In genomic region chr3:87618240-87618639, GRCm38 (mm10) we compare ENCODE assay signal across 8 mouse cellular contexts. TPM values are rescaled to one million over a fixed set of nuclear protein-coding genes. Genes with fewer than 3 reads are reported as not detected.
A peak's percentile ranks its signal among the peaks of the same experiment; 100 is the strongest.
DNase-seq lines count a peak whose midpoint lies in the region; ATAC-seq lines count a peak whose summit lies in the region.

No protein-coding gene starts in this region.

- peaks cover 21% of the 10 kb centered on the region for H3K4me1 ChIP-seq in forebrain, embryonic 11.5 days (replicated peaks; ENCODE audit: control insufficient read depth, insufficient read depth, low read length)
- H3K4me1 ChIP-seq in liver, embryonic 11.5 days (replicated peaks; ENCODE audit: control insufficient read depth, insufficient read depth, low read length), result peaks cover 22% of the 10 kb centered on the region

- no peaks in the 10 kb centered on the region for H3K27me3 ChIP-seq in forebrain, embryonic 11.5 days (ENCODE audit: control insufficient read depth, insufficient read depth, low read length)
- peaks cover 2% of the 10 kb centered on the region; the same call in 1 of the 2 replicates for H3K27me3 ChIP-seq in liver, embryonic 11.5 days (replicated peaks; ENCODE audit: control insufficient read depth, insufficient read depth, low read length)

- peak overlapping the region; percentile 78 for H3K4me3 ChIP-seq in forebrain, embryonic 11.5 days (ENCODE audit: low read depth, low read length)
- peak overlapping the region; percentile 67 for H3K4me3 ChIP-seq in liver, embryonic 11.5 days (ENCODE audit: low read depth, low read length)

- H3K4me2 ChIP-seq in forebrain, embryonic 11.5 days (ENCODE audit: low read depth, low read length, severe bottlenecking), result peak overlapping the region; percentile 78
- H3K4me2 ChIP-seq in liver, embryonic 11.5 days, result peak overlapping the region; percentile 88

- no peak for ATAC-seq in forebrain, embryonic 11.5 days (replicated peaks; ENCODE audit: low FRiP score)
- ATAC-seq in liver, embryonic 11.5 days (replicated peaks; ENCODE audit: low FRiP score), result no peak
- ATAC-seq in frontal cortex, adult (ENCODE audit: low TSS enrichment), result no peak

- DNase-seq in embryo, embryonic 10.5 days (ENCODE audit: low spot score), result peak; percentile 22
- DNase-seq in embryo, embryonic 9.5 days (ENCODE audit: extremely low spot score), result no peak
- DNase-seq in 3T3-L1 (ENCODE audit: low read depth, low spot score), result peak; percentile 37
- no peak for DNase-seq in forebrain, embryonic 11.5 days (ENCODE audit: low spot score)
- DNase-seq in liver, embryonic 11.5 days (ENCODE audit: low spot score), result no peak
- no peak for DNase-seq in thymus, postnatal 25 days
- no peak for DNase-seq in urinary bladder, postnatal 36 days (ENCODE audit: low spot score in 2 of 2)

- peak overlapping the region; percentile 87 for H3K9ac ChIP-seq in forebrain, embryonic 11.5 days (ENCODE audit: low read length)
- no peak overlapping the region for H3K9ac ChIP-seq in liver, embryonic 11.5 days (ENCODE audit: low read depth, low read length)

- 17% methylated on average over 3 of the region's 3 CpGs for WGBS in forebrain, embryonic 11.5 days
- 16% methylated on average over 3 of the region's 3 CpGs for WGBS in liver, embryonic 11.5 days

- H3K36me3 ChIP-seq in forebrain, embryonic 11.5 days (ENCODE audit: control insufficient read depth, insufficient read depth, low read length), result no peaks in the 10 kb centered on the region
- no peaks in the 10 kb centered on the region for H3K36me3 ChIP-seq in liver, embryonic 11.5 days (ENCODE audit: control insufficient read depth, insufficient read depth, low read length)

- H3K9me3 ChIP-seq in forebrain, embryonic 11.5 days (ENCODE audit: control insufficient read depth, low read length), result no peaks in the 10 kb centered on the region
- no peaks in the 10 kb centered on the region for H3K9me3 ChIP-seq in liver, embryonic 11.5 days (ENCODE audit: control insufficient read depth, low read length)

- no peak overlapping the region for H3K27ac ChIP-seq in forebrain, embryonic 11.5 days (ENCODE audit: low read depth, low read length)
- no peak overlapping the region for H3K27ac ChIP-seq in liver, embryonic 11.5 days (ENCODE audit: low read depth, low read length)

RNA-seq across cellular contexts. Expression of gene Arhgef11, which starts 0.9 kb away (rescaled TPM):
- polyA plus RNA-seq in forebrain, embryonic 11.5 days (2014; fragmentation: Nextera tagmentation; extraction: Ambion mirVana), result 17.3 and 20.1 TPM in 2 replicates
- 6.3 and 7.6 TPM in 2 replicates for polyA plus RNA-seq in liver, embryonic 11.5 days (2014; fragmentation: Nextera tagmentation; extraction: Ambion mirVana)

Comparison
In these comparisons a context has a peak if more than half of its experiments do, and no peak if none do; other contexts are left out.
1. DNase-seq: peak in embryo, embryonic 10.5 days (single experiment) and 3T3-L1 (single experiment); none in embryo, embryonic 9.5 days (single experiment), forebrain, embryonic 11.5 days (single experiment), liver, embryonic 11.5 days (single experiment), thymus, postnatal 25 days (single experiment) and urinary bladder, postnatal 36 days (0 of 2).